Mouse (Mus musculus): ENCODE results near the gene Gm21887.
"Not testable (repeated sequence)": the region's sequence is repeated elsewhere in the genome, so short reads cannot be mapped to it uniquely, and the experiment has no call there.

The Gm21887 gene

GRCm38 (mm10) chrX:170009016-170009750, at the start of gene Gm21887:
Gene Gm21887 (plus strand): TSS chrX:170009659.
- in situ Hi-C loops (cut with MboI, MseI) = not testable (repeated sequence)

GRCm38 (mm10) chrX:169969337-169969736, 40.1 kb upstream of the Gm21887 start:
- in situ Hi-C loops (cut with MboI, MseI) = loop anchor here (10.0 kb wide), 1 partner anchor 175 kb away; no protein-coding TSS in a partner anchor

- in situ Hi-C loops (cut with MboI, MseI) = loop anchor here (10.0 kb wide), 2 partner anchors 55 to 175 kb away; no protein-coding TSS in a partner anchor
These were observed 39.7 kb upstream of the Gm21887 start for GRCm38 (mm10) chrX:169969765-169970164.

- in situ Hi-C loops (cut with MboI, MseI) = loop anchor here (10.0 kb wide), 1 partner anchor 54 kb away; no protein-coding TSS in a partner anchor
These were observed 38.9 kb upstream of the Gm21887 start for GRCm38 (mm10) chrX:169970546-169970945.

- in situ Hi-C loops (cut with MboI, MseI) = loop anchor here (10.0 kb wide), 1 partner anchor 53 kb away; no protein-coding TSS in a partner anchor
These were observed 37.9 kb upstream of the Gm21887 start for GRCm38 (mm10) chrX:169971562-169971961.

- in situ Hi-C loops (cut with MboI, MseI) = loop anchor here (10.0 kb wide), 1 partner anchor 53 kb away; no protein-coding TSS in a partner anchor
These were observed 37.3 kb upstream of the Gm21887 start for GRCm38 (mm10) chrX:169972131-169972530.

GRCm38 (mm10) chrX:169972791-169973494, 36.5 kb upstream of the Gm21887 start:
- in situ Hi-C loops (cut with MboI, MseI) = loop anchor here (10.0 kb wide), 1 partner anchor 52 kb away; no protein-coding TSS in a partner anchor

- in situ Hi-C loops (cut with MboI, MseI) = loop anchor here (10.0 kb wide), 1 partner anchor 51 kb away; no protein-coding TSS in a partner anchor
These were observed 35.7 kb upstream of the Gm21887 start for GRCm38 (mm10) chrX:169973806-169974205.

GRCm38 (mm10) chrX:169974456-169974855, 35.0 kb upstream of the Gm21887 start:
- in situ Hi-C loops (cut with MboI, MseI) = loop anchor here (10.0 kb wide), 1 partner anchor 50 kb away; no protein-coding TSS in a partner anchor

GRCm38 (mm10) chrX:169974974-169975373, 34.5 kb upstream of the Gm21887 start:
- in situ Hi-C loops (cut with MboI, MseI) = loop anchor here (10.0 kb wide), 1 partner anchor 50 kb away; no protein-coding TSS in a partner anchor

GRCm38 (mm10) chrX:169975681-169976131, 33.8 kb upstream of the Gm21887 start:
- in situ Hi-C loops (cut with MboI, MseI) = loop anchor here (10.0 kb wide), 1 partner anchor 49 kb away; no protein-coding TSS in a partner anchor

- in situ Hi-C loops (cut with MboI, MseI) = loop anchor here (10.0 kb wide), 1 partner anchor 48 kb away; no protein-coding TSS in a partner anchor
These were observed 33.1 kb upstream of the Gm21887 start for GRCm38 (mm10) chrX:169976340-169976739.

- in situ Hi-C loops (cut with MboI, MseI) = loop anchor here (10.0 kb wide), 1 partner anchor 47 kb away; no protein-coding TSS in a partner anchor
These were observed 31.5 kb upstream of the Gm21887 start for GRCm38 (mm10) chrX:169977856-169978435.

GRCm38 (mm10) chrX:169978436-169979381, 30.8 kb upstream of the Gm21887 start:
- in situ Hi-C loops (cut with MboI, MseI) = loop anchor here (10.0 kb wide), 1 partner anchor 46 kb away; no protein-coding TSS in a partner anchor

GRCm38 (mm10) chrX:169979461-169980202, 29.8 kb upstream of the Gm21887 start:
- in situ Hi-C loops (cut with MboI, MseI) = loop anchor here (10.0 kb wide), 1 partner anchor 45 kb away; no protein-coding TSS in a partner anchor

- in situ Hi-C loops (cut with MboI, MseI) = not testable (repeated sequence)
These were observed 29.3 kb upstream of the Gm21887 start for GRCm38 (mm10) chrX:169980203-169980556.

- in situ Hi-C loops (cut with MboI, MseI) = no loop called here
These were observed 28.6 kb upstream of the Gm21887 start for GRCm38 (mm10) chrX:169980809-169981289.

GRCm38 (mm10) chrX:169981761-169982181, 27.7 kb upstream of the Gm21887 start:
- in situ Hi-C loops (cut with MboI, MseI) = not testable (repeated sequence)

Measured in T-helper 2 cell (primary cell).